Mouse (Mus musculus): ENCODE results near the gene Tcap.

DNA sequence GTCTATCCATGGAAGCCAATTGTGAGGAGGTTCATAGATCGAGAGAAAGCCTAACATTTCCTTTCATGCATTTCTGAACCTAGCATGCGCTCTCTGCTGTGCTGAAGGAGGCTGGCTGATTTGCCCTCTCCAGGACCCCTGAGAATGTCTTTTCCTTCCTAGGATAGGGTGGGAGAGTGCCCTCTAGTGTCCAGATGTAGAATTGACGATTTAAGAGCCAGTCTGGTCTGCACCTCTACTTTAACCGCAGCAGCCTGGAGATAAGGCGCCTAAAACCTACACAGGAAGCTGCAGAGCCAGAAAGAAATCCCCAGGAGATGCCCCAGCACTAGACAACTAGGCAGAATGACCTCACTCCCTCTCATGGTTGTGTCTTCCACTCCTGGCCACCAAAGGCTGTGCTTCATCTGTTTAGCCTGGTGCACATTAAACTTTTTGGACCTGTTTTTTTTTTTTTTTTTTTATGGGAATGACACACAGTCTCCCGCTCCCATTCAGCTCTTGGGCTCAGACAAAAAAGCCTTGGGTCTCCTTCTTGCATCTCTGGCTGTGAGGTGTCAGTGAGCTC lies 27.8 kb upstream of the Tcap start:
- TF ChIP-seq CTCF (IDR thresholded peaks at IDR 0.05; ENCODE audit: low read depth, low read length) (peak; percentile 58), POLR2A (IDR thresholded peaks at IDR 0.05; ENCODE audit: extremely low read depth, insufficient read depth, low read length) (no peak)
